Mouse (Mus musculus) MEL (cell line): ENCODE results near the gene Ccdc34.

Experiments
- BHLHE40 ChIP-seq: IDR thresholded peaks from 2 replicates; pipeline ENCODE4 v1.6.1; 2012; ENCODE audit warnings: low read depth, mild to moderate bottlenecking, inconsistent platforms, low read length, improper control_type of control experiment, borderline replicate concordance
- CTCF ChIP-seq, 3 experiments: IDR thresholded peaks in 2 of 3; conservative IDR thresholded peaks in 1 of 3; 2 replicates each; pipeline ENCODE4 v1.5.1; 2011 to 2012; ENCODE audit warnings: low read length in 3 of 3, low read depth in 2 of 3, mild to moderate bottlenecking in 2 of 3, improper control_type of control experiment in 1 of 3, inconsistent platforms in 1 of 3, mixed read lengths in 1 of 3, moderate library complexity in 1 of 3; ENCODE audit not compliant: control insufficient read depth in 1 of 3, insufficient read depth in 1 of 3, poor library complexity in 1 of 3, severe bottlenecking in 1 of 3
- EP300 ChIP-seq, 2 experiments: IDR thresholded peaks; 2 replicates each; pipeline ENCODE4 v1.6.1; 2011; ENCODE audit warnings: improper control_type of control experiment in 2 of 2, low read length in 2 of 2, low read depth in 1 of 2, mild to moderate bottlenecking in 1 of 2
- GABPA ChIP-seq: IDR thresholded peaks from 2 replicates; pipeline ENCODE4 v1.6.1; 2012; ENCODE audit warnings: low read depth, mild to moderate bottlenecking, inconsistent platforms, low read length, improper control_type of control experiment, moderate library complexity
- MAFK ChIP-seq: IDR thresholded peaks from 2 replicates; pipeline ENCODE4 v1.6.1; 2011; ENCODE audit warnings: low read depth, mild to moderate bottlenecking, low read length, improper control_type of control experiment, borderline replicate concordance
- NELFE ChIP-seq: IDR thresholded peaks from 2 replicates; pipeline ENCODE4 v1.6.1; 2011; ENCODE audit warnings: low read depth, low read length, improper control_type of control experiment
- POLR2A ChIP-seq, 2 experiments: IDR thresholded peaks; 2 replicates each; pipeline ENCODE4 v1.6.1; 2011 to 2012; ENCODE audit warnings: low read length in 2 of 2, mild to moderate bottlenecking in 2 of 2, control low read depth in 1 of 2, improper control_type of control experiment in 1 of 2, low read depth in 1 of 2, moderate library complexity in 1 of 2; ENCODE audit not compliant: control insufficient read depth in 1 of 2, insufficient read depth in 1 of 2, poor library complexity in 1 of 2
- TAL1 ChIP-seq: IDR thresholded peaks from 2 replicates; pipeline ENCODE4 v1.6.1; 2012; ENCODE audit warnings: mild to moderate bottlenecking, inconsistent platforms, low read length, moderate library complexity, mixed read lengths
- TCF12 ChIP-seq: IDR thresholded peaks from 2 replicates; pipeline ENCODE4 v1.6.1; 2014; ENCODE audit warnings: low read depth, mild to moderate bottlenecking, inconsistent platforms, low read length, improper control_type of control experiment, moderate library complexity
- ZKSCAN1 ChIP-seq: IDR thresholded peaks from 2 replicates; pipeline ENCODE4 v1.6.1; 2012; ENCODE audit warnings: low read depth, mild to moderate bottlenecking, inconsistent platforms, low read length, improper control_type of control experiment, moderate library complexity

DNA sequence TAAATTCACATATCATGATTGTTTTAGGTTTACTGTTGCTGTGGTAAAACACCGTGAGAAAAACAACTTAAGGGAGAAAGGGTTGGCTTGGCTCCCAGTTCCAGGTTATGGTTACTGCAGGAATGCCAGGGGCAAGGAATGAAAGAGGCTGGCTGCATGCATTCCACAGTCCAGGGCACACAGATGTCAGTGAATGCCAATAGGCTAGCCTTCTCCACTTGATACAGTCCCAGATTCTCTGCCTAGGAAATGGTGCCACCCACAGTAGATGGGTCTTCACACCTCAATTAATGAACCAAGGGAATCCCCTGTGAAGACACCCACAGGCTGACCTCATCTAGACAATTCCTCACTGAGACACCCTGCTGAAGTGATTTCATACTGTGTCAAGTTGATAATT lies 12.9 kb upstream of the Ccdc34 start:
- TF ChIP-seq BHLHE40: no peak
- no peak for TF ChIP-seq CTCF (IDR thresholded peaks at IDR 0.05 in 2 of 3, conservative IDR thresholded peaks at IDR 0.05 in 1 of 3; ENCODE audit: control insufficient read depth in 1 of 3, insufficient read depth in 1 of 3, low read depth in 2 of 3, low read length in 3 of 3, poor library complexity in 1 of 3, severe bottlenecking in 1 of 3)
- no peak for TF ChIP-seq TCF12
- no peak for TF ChIP-seq NELFE
- TF ChIP-seq POLR2A (IDR thresholded peaks at IDR 0.05; ENCODE audit: control insufficient read depth in 1 of 2, insufficient read depth in 1 of 2, low read depth in 1 of 2, low read length in 2 of 2, poor library complexity in 1 of 2): no peak
- no peak for TF ChIP-seq TAL1
- no peak for TF ChIP-seq EP300 (IDR thresholded peaks at IDR 0.05; ENCODE audit: low read depth in 1 of 2, low read length in 2 of 2)
- no peak for TF ChIP-seq GABPA
- no peak for TF ChIP-seq ZKSCAN1
- no peak for TF ChIP-seq MAFK
